Mouse (Mus musculus): Measurements from ENCODE around the gene Fpr2. TPM values are rescaled to one million over a fixed set of nuclear protein-coding genes. Genes with fewer than 3 reads are reported as not detected.
A peak's percentile ranks its signal among the peaks of the same experiment; 100 is the strongest.
"Not testable (repeated sequence)": the region's sequence is repeated elsewhere in the genome, so short reads cannot be mapped to it uniquely, and the experiment has no call there.

Gene Fpr2
- polyA plus RNA-seq (2011; ENCODE audit: insufficient read depth, insufficient read length, low replicate concordance, missing spikeins) = 48.5 and 137 TPM in 2 replicates

DNA sequence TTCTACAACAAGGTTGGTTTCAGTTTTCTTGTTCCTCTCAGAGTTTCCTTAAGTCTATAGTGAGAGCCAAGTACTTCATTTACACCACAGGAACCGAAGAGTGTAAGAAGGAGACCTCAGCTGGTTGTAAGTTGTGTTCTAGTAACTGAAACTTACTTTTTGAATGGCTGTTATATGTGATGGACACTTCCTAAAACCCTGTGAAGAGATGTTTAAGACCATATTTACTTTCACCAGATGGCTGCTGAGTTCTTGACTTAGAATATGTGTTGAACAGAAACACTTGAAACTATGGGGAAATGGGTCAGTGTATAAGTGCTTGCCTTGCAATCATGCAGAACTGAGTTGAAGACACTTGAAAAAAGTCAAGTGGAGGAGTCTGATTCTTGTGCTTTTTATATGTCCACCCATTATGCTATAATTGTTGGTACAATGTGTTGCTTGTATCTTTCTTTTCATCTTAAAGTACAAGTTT, at the start of gene Fpr2, which contains the start of gene Fpr3:
TSS of gene Fpr2 (plus strand) at position 51 of the 475 bp plus-strand sequence.
TSS of gene Fpr3 (plus strand) at position 79 of the 475 bp plus-strand sequence.
- TF ChIP-seq CTCF (IDR thresholded peaks at IDR 0.05; ENCODE audit: control insufficient read depth, insufficient read depth, low read length) (no peak), POLR2A (IDR thresholded peaks at IDR 0.05; ENCODE audit: borderline replicate concordance, control insufficient read depth, low read depth, low read length) (no peak)
- Histone ChIP-seq H3K4me3 (replicated peaks; ENCODE audit: control insufficient read depth, low read depth, low read length) (peak within 1 kb of the TSS; percentile 54), H3K4me1 (ENCODE audit: control insufficient read depth, insufficient read depth, low read length) (no peaks in the 10 kb centered on the region; the same call in 1 of the 2 replicates), H3K27ac (ENCODE audit: control insufficient read depth, insufficient read depth, low read depth, low read length, poor library complexity) (peak within 1 kb of the TSS; percentile 27; the same call in 1 of the 2 replicates)
- WGBS = 8% methylated on average over 1 of the region's 1 CpGs

DNA sequence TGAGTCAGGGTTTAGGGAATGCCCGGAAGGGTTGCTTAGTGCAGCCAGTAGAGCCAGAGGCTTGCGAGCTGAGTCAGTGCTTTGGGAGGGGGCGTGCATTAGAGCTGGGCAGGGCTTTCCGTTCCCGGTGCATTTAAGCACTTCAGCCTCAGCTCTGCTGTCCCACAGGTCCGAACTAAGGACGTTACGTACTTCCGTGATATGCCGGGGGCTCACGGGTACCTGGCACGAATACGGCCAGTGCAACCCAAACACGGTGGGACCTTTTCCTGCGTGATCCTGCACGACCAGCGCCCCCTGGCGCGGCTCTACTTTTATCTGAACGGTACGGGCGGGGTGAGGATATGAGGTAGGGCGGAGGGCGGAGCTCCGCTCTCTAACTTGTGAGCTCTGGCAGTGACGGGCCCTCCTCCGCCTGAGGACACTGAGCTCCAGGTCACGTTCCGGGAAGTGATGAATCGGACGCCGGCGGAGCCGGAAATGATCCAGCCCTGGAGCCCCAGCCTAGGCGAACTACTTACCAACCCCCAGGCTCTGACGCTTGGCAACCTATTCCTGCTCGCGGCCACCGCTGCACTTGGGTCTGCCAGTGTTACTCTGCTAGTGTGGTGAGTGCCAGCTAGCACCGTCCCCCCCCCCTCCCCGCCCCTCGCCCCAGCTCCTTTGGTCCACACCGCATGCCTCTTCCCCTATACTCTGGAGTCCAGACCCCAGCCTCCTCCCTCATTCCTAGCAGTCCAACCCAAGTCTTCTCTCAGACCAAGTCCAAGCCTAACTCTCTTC, 49.5 kb upstream of the Fpr2 start:
- TF ChIP-seq CTCF (IDR thresholded peaks at IDR 0.05; ENCODE audit: control insufficient read depth, insufficient read depth, low read length) = peak; percentile 71
- TF ChIP-seq POLR2A (IDR thresholded peaks at IDR 0.05; ENCODE audit: borderline replicate concordance, control insufficient read depth, low read depth, low read length) = peak; percentile 67; the same call in 1 of the 2 replicates
- peak overlapping the region; percentile 35; the same call in 1 of the 2 replicates for H3K27ac ChIP-seq (ENCODE audit: control insufficient read depth, insufficient read depth, low read depth, low read length, poor library complexity)
- WGBS = 1% methylated on average over 40 of the region's 43 CpGs
- no peaks in the 10 kb centered on the region for H3K4me1 ChIP-seq (ENCODE audit: control insufficient read depth, insufficient read depth, low read length)
- H3K4me3 ChIP-seq (replicated peaks; ENCODE audit: control insufficient read depth, low read depth, low read length) = peak overlapping the region; percentile 60

DNA sequence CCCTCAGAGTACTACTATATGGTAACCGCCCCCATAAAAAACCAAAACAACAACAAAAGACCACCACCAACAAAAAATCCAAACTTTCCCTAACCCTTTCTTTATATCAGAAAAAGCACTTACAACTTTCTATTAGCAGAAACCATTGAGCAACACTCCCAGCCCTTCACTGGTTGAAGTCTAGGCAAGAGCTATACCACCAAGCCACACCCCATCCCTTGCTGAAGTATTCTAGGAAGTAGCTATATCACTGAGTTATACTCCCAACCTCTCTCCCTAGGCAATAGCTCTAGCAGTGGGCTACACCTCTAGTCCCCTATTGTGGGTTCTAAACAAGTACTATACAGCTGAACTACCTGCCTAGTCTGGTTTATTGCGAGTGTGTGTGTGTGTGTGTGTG, 48.3 kb upstream of the Fpr2 start:
- 88% methylated on average over 2 of the region's 2 CpGs for whole genome bisulfite sequencing
- H3K4me1 ChIP-seq (ENCODE audit: control insufficient read depth, insufficient read depth, low read length) = no peaks in the 10 kb centered on the region
- no peak for TF ChIP-seq CTCF (IDR thresholded peaks at IDR 0.05; ENCODE audit: control insufficient read depth, insufficient read depth, low read length)
- no peak for TF ChIP-seq POLR2A (IDR thresholded peaks at IDR 0.05; ENCODE audit: borderline replicate concordance, control insufficient read depth, low read depth, low read length)
- H3K4me3 ChIP-seq (replicated peaks; ENCODE audit: control insufficient read depth, low read depth, low read length) = no peak overlapping the region
- no peak overlapping the region for H3K27ac ChIP-seq (ENCODE audit: control insufficient read depth, insufficient read depth, low read depth, low read length, poor library complexity)

- TF ChIP-seq CTCF (IDR thresholded peaks at IDR 0.05; ENCODE audit: control insufficient read depth, insufficient read depth, low read length) (no peak), POLR2A (IDR thresholded peaks at IDR 0.05; ENCODE audit: borderline replicate concordance, control insufficient read depth, low read depth, low read length) (no peak)
- Histone ChIP-seq H3K4me3 (replicated peaks; ENCODE audit: control insufficient read depth, low read depth, low read length) (no peak overlapping the region), H3K4me1 (ENCODE audit: control insufficient read depth, insufficient read depth, low read length) (no peaks in the 10 kb centered on the region), H3K27ac (ENCODE audit: control insufficient read depth, insufficient read depth, low read depth, low read length, poor library complexity) (no peak overlapping the region)
- WGBS = 79% methylated on average over 7 of the region's 7 CpGs
Measured at GRCm38 (mm10) chr17:17840796-17841195, 46.8 kb upstream of the Fpr2 start.

DNA sequence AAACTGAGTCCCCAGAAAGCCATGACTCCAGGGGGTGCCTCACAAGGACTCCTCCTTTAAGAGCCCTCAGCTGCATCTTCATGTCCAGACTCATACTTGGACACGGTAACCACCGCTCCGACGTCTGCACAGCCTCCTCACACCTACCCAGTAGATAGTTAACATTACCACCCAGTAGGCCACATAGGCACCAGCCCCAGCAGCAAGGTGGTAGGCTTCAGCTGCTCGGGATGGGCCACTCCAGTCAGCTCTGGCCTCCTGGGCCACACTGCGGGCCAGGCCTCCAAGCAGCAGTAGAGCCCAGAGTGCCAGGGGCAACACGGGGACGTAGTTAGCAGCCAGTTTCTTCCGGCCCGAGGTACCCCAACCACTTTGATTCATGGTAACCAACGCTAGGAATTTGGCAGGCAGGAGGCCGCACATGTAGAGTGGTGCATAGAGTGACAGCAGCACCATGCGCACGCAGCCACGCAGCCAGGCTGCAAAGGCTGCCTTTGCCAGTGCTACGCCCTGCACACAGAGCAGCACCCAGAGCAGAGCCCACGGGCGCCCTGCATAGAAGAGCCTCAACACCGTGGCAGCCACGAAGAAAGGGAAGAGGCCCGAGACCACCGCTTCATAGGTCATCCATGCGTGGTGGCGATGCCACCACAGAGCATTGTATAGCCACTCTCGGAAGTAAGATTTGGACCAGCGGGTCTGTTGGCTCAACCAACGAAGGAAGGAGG, 43.9 kb upstream of the Fpr2 start:
- TF ChIP-seq POLR2A (IDR thresholded peaks at IDR 0.05; ENCODE audit: borderline replicate concordance, control insufficient read depth, low read depth, low read length) = no peak
- Histone ChIP-seq H3K4me3 (replicated peaks; ENCODE audit: control insufficient read depth, low read depth, low read length) (no peak overlapping the region), H3K4me1 (ENCODE audit: control insufficient read depth, insufficient read depth, low read length) (no peaks in the 10 kb centered on the region), H3K27ac (ENCODE audit: control insufficient read depth, insufficient read depth, low read depth, low read length, poor library complexity) (no peak overlapping the region)
- WGBS = 79% methylated on average over 27 of the region's 27 CpGs

- WGBS = 70% methylated on average over 3 of the region's 3 CpGs
- not testable (repeated sequence) for H3K4me3 ChIP-seq (replicated peaks; ENCODE audit: control insufficient read depth, low read depth, low read length); H3K27ac ChIP-seq (ENCODE audit: control insufficient read depth, insufficient read depth, low read depth, low read length, poor library complexity); H3K4me1 ChIP-seq (ENCODE audit: control insufficient read depth, insufficient read depth, low read length)
Measured at GRCm38 (mm10) chr17:17844606-17845005, 43.0 kb upstream of the Fpr2 start.

DNA sequence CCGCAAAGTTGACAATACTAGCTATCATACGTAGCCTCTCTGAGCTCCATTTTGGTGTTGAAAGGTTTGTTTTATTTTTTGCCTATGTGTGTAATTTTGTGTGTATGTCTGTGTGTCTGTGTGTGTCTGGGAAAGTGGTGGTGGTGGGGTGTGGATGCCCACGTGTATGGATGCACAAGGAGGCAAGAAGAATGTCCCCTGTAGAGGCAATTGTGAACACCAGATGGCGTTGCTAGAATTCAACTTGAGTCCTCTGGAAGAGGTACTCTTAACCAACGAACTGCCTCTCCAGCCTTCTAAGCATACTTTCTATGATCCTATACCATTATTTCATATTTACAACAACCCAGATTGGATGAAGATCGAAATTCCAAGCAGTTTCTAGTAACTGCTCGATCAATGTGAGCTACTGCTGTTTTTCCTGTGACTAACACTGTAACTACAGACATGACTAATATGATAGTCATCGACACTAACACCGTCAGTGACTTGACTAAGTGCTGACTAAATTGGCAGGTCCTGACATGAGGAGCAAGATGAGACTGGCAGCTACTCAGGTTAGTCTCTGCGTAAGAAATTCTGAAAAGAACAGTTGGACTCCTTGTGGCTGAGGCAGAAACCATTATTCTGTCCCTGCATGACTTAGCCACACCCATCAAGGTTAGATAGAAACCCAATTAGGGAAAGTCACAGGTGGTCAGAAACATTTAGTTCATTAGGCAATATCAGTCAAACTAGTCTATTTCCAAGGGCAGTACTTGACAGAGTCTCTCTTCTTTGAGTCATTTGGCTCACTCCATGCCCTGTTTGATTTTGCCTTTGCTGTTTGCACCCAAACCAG, 42.2 kb upstream of the Fpr2 start:
- no peak overlapping the region for H3K27ac ChIP-seq (ENCODE audit: control insufficient read depth, insufficient read depth, low read depth, low read length, poor library complexity)
- 61% methylated on average over 10 of the region's 10 CpGs for WGBS
- TF ChIP-seq POLR2A (IDR thresholded peaks at IDR 0.05; ENCODE audit: borderline replicate concordance, control insufficient read depth, low read depth, low read length) = no peak
- 0 out of 2 replicates have a peak, but pooled peaks have one; percentile 8 for TF ChIP-seq CTCF (IDR thresholded peaks at IDR 0.05; ENCODE audit: control insufficient read depth, insufficient read depth, low read length)
- H3K4me3 ChIP-seq (replicated peaks; ENCODE audit: control insufficient read depth, low read depth, low read length) = no peak overlapping the region
- H3K4me1 ChIP-seq (ENCODE audit: control insufficient read depth, insufficient read depth, low read length) = no peaks in the 10 kb centered on the region
